Mouse (Mus musculus): ENCODE data around the gene Mobp. TPM values are rescaled to one million over a fixed set of nuclear protein-coding genes. Genes with fewer than 3 reads are reported as not detected.
A peak's percentile ranks its signal among the peaks of the same experiment; 100 is the strongest.

Gene Mobp
- total RNA-seq, 1 experiment from 2014 or later = not detected

DNA sequence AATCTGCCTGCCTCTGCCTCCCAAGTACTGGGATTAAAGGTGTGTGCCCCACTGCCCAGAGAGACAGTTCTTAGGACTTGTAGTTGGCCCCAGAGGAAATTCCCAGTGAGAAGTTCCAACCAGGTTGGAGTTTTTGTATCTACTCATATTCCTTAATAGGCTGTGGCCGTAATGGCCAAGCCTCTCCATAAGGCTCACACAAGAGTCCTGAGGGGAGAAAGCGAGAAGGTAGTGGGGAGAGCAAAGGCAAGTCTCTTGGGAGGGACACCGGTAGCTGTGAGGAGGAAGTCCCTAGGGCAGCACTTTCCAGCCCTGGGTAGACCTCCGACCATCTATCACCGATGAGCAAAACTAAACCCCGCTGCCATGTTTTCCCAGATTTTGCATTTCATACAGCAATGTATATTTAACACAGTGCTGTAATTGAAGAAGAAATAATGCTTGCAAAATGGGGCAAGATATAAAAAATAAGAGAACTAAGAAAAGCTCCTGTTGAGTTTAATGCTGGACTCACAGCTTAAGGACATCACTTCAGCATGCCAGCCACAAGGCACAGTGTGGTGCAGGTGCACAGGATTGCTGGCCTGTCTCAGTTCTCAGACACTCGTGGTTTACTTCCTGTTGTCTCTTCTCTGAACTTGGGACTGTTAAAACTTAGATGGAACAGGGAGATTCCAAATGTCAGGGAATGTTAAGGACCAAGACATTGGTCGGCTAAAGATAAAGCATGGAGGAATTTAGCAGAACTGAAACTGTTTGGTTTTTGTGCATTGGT lies 16.3 kb upstream of the Mobp start:
- ATAC-seq (ENCODE audit: extremely low read depth, insufficient number of reproducible peaks, low FRiP score, poor library complexity, severe bottlenecking) = no peak

DNA sequence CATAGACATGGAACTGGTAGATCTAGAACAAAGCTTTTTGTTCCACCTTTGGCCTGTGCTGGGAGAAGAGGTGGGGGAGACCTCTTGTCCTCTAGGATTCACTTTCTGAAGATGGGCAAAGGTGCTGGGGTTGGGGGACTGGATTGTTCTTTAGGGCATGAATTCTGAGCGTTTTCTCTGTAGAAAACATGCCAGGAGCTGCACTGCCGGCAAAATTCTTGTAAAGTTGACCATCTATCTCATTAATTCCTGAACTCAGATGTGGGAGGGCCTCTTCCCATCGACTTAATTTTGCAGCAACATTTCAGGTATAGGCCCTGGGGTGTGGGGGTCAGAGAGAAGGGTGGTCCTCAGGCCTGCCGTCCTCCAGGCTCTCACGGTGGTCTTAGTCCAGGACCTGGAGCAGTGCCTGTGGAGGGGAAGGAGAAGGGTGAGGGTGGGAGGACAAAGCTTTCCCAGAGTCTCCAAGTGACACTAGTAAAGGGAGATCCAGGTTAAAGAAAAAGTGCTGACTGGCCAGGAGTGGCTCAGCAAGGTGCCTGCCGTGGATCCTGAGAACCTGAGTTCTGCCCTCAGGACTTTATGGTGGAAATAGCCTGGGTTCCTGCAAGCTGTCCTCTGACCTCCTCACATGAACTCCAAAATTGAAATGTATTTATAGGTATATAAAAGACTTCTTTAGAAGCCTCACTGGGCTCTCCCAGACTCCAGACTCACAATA lies 15.6 kb upstream of the Mobp start:
- ATAC-seq (ENCODE audit: extremely low read depth, insufficient number of reproducible peaks, low FRiP score, poor library complexity, severe bottlenecking) = no peak

DNA sequence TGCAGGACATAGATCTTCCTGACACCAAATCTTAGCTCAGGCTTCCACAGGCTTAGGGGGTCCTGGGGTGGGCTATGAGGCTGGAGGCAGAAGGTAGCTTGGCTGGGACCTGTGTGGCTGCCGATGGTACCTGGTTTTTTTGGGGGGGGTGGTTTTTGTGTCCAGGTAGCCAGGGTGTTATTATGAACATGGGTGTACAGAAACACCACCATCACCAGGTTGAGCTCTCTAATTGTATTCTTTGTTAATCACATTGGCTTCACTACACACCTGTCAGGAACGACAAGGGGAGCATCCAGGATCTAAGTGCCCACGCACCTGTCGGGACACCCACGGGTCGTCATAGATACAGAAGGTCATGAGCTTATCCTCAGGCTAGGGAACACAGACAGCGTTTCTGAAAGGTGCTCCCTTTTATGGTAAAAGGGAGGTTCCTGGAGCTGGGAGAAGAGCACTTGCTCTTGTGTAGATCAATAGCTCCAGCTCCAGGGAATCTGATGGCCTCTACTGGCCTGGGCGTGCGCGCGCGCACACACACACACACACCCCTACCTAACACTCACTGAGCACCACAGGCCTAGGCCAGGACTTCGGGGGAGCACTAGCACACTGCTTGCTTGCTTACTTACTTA lies 14.9 kb upstream of the Mobp start:
- ATAC-seq (ENCODE audit: extremely low read depth, insufficient number of reproducible peaks, low FRiP score, poor library complexity, severe bottlenecking) = no peak

DNA sequence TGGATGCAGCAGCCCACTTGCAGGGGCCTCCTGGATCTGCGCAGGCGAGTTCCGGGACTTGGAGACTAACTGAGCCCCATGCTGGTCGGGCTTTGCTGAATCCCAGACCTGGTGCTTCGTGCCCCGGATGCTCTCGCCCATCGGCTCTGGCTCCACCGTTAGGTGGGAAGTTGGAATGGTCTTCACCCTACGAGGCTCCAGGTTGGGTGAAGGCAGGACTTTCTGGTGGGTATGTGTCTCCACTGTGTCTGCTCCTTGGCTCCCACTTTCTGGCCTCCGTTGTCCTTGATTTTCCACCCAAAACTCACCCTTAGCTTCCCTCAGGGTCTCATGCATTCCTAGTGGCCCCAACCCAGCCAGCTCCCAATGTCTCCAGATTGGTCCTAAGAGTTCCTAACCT lies 14.1 kb upstream of the Mobp start:
- no peak for ATAC-seq (ENCODE audit: extremely low read depth, insufficient number of reproducible peaks, low FRiP score, poor library complexity, severe bottlenecking)

GRCm38 (mm10) chr9:120140652-120141051 lies 8.9 kb upstream of the Mobp start:
- ATAC-seq (ENCODE audit: extremely low read depth, insufficient number of reproducible peaks, low FRiP score, poor library complexity, severe bottlenecking) = peak; percentile 81; the same call in 1 of the 2 replicates

DNA sequence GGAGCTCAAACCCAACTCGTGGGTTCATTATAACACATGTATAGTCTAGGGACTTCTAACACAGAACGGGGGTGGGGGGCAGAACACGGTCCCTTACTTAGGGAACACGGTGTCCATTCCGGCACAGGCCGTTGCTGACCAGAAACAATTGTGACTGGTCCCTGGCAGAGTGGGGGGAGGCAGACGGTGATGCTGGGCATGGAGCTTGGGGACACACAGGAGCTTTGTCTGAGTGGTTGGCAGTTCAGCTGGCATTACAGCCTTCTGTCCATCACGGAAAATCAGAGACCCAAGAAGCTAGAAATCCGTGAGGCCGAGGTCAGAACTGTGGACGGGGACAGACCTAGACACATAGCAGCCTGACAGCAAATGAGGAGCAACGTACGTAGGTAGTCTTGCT lies 5.0 kb upstream of the Mobp start:
- ATAC-seq (ENCODE audit: extremely low read depth, insufficient number of reproducible peaks, low FRiP score, poor library complexity, severe bottlenecking) = no peak

DNA sequence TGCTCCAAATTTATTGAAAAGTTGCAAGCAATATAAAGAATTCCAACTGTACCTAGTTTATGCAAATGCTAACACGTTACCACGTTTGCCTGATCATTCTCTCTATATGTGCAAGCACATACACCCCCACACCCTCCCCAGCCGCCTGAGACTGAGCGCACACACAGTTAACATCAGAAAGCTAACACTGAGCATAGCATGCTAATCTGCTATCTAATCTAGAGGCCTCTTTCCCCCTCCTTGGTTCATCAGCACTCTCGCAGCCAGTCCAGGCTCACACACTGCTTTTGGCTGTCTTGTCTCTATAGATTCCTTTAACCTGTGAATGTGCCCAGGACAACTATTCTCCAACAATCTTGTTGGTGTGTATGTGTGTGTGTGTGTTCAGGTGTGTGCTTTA lies 1.6 kb downstream of the Mobp start:
- ATAC-seq (ENCODE audit: extremely low read depth, insufficient number of reproducible peaks, low FRiP score, poor library complexity, severe bottlenecking) = no peak

GRCm38 (mm10) chr9:120151906-120152399 lies 2.4 kb downstream of the Mobp start:
- no peak for ATAC-seq (ENCODE audit: extremely low read depth, insufficient number of reproducible peaks, low FRiP score, poor library complexity, severe bottlenecking)

GRCm38 (mm10) chr9:120158047-120158446 lies 8.5 kb downstream of the Mobp start:
- ATAC-seq (ENCODE audit: extremely low read depth, insufficient number of reproducible peaks, low FRiP score, poor library complexity, severe bottlenecking) = no peak

DNA sequence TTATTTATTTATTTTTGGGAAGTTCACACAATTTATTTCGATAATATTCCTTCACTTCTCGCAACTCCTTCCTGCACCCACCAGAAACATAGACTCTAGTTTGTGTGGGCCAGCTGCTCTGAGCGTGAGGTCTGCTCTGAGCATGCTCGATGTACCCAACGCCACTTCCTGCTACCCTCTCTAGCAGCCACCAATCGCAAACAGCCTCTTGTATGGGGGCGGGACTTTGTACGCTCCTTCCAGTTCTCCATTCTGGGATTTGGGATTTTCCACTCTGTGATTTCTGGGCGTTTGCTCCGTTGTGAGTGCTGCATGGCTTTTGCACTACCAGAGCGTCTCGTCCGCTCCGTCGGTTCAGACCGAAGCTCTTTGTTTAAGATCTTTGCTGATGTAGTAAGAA lies 14.4 kb downstream of the Mobp start:
- ATAC-seq (ENCODE audit: extremely low read depth, insufficient number of reproducible peaks, low FRiP score, poor library complexity, severe bottlenecking) = no peak

GRCm38 (mm10) chr9:120167826-120168225 lies 18.3 kb downstream of the Mobp start:
- ATAC-seq (ENCODE audit: extremely low read depth, insufficient number of reproducible peaks, low FRiP score, poor library complexity, severe bottlenecking) = no peak

- ATAC-seq (ENCODE audit: extremely low read depth, insufficient number of reproducible peaks, low FRiP score, poor library complexity, severe bottlenecking) = no peak
Measured at GRCm38 (mm10) chr9:120171295-120171694, 21.8 kb downstream of the Mobp start.

DNA sequence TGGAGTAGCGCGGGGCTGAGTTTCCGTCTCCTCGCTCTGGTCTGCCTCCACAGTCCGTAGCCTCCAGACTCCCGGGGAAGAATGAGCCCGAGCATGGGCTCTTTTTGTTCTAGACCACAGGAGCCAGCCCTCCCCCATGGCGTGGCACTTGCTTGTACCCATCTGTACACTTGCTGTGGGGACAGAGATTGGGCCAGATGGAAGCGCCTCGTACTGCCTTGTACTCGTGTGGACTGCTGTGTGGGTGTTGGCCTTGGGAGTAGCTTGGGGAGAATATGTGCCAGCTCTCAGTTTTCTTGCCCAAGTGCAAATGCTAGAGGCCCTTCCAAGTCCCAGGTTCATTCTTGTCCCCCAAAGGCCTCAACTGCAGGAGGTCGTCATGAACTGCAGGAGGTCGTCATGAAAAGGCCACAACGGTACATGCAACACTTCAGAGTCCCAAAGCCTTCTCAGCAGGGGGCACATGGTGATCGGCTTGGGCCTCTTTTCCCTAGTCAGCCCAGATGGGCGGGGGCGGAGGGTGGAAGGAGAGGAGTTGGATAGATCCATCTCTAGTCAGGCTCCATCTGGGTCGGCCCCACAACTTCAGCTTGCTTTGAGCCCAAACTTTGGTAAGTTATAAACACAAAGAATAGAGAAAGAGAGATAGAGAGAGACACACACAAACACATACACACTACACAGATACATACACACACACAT lies 25.1 kb downstream of the Mobp start:
- no peak for ATAC-seq (ENCODE audit: extremely low read depth, insufficient number of reproducible peaks, low FRiP score, poor library complexity, severe bottlenecking)

DNA sequence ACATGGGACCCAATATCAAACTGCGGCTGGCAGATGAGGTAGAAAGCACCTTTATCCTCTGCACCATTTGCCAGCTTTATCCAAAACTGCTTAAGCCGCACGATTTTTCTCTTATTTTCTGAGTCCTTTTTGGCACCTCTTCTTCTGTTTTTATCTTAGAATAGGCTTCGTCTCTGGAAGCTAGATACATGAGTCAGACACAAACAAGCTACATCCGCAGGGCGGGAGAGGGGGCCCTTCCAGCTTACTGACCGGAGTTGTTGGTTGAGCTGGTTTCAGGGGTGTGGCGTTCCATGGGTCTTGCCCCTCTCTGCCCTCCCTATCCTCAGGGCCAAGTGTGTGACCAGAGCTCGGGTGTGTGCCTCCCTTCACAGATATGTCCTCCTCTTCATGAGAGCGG lies 29.3 kb downstream of the Mobp start:
- no peak for ATAC-seq (ENCODE audit: extremely low read depth, insufficient number of reproducible peaks, low FRiP score, poor library complexity, severe bottlenecking)

- no peak for ATAC-seq (ENCODE audit: extremely low read depth, insufficient number of reproducible peaks, low FRiP score, poor library complexity, severe bottlenecking)
Measured at GRCm38 (mm10) chr9:120184499-120184898, 35.0 kb downstream of the Mobp start.

GRCm38 (mm10) chr9:120186856-120187255 lies 37.3 kb downstream of the Mobp start:
- ATAC-seq (ENCODE audit: extremely low read depth, insufficient number of reproducible peaks, low FRiP score, poor library complexity, severe bottlenecking) = no peak

DNA sequence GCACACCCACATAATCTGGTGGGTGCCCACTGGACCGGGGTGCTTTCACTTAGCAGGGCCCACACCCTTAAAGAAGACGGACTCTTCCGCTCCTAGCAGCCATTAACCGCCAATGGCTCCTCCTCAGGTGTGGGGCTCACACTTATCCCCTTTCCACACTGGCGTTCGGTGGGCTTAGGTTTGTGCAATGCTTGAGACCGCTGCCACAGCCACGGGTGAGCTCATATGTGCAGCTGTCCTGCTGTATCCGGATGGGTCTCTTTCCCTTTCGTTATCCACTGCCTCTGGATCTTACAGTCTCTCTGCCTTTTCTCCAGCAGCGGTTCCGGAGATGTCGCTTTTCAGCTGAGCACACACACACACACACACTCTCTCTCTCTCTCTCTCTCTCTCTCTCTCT lies 41.4 kb downstream of the Mobp start:
- ATAC-seq (ENCODE audit: extremely low read depth, insufficient number of reproducible peaks, low FRiP score, poor library complexity, severe bottlenecking) = no peak

GRCm38 (mm10) chr9:120191362-120192098 lies 42.0 kb downstream of the Mobp start:
- ATAC-seq (ENCODE audit: extremely low read depth, insufficient number of reproducible peaks, low FRiP score, poor library complexity, severe bottlenecking) = no peak

GRCm38 (mm10) chr9:120192742-120193141 lies 43.2 kb downstream of the Mobp start:
- ATAC-seq (ENCODE audit: extremely low read depth, insufficient number of reproducible peaks, low FRiP score, poor library complexity, severe bottlenecking) = no peak
